Mouse (Mus musculus) T-helper 1 cell (primary cell): ENCODE data around the gene Hif3a.

Source experiments
- in situ Hi-C: fragments of 300-600 bp; cut with MboI, MseI; formaldehyde crosslinking; loops from one replicate; pipeline ENCODE4 v1.15.1; 2025; ENCODE audit warnings: high pct_unique_total_duplicates

The Hif3a gene

DNA sequence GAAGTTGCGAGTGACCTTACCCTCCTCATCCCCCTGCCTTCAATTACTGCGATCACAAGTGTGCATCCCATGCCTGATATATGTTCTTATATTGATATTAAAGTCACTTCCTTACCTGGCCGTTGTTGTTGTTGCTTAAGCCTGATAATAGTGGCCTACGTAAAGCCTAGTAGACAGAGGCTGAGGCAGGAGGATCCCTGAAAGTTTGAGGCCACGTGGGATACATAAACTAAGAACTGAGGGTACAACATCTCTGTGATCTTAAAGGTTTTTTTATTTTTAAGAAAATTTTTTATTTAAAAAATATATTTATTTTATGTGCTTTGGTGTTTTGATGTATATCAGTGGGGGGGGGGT is 69.8 kb downstream of the Hif3a start, which contains the start of gene Ccdc8:
TSS of gene Ccdc8 (plus strand) at position 258 of the 357 bp plus-strand sequence.
- in situ Hi-C loops, result no loop called here

DNA sequence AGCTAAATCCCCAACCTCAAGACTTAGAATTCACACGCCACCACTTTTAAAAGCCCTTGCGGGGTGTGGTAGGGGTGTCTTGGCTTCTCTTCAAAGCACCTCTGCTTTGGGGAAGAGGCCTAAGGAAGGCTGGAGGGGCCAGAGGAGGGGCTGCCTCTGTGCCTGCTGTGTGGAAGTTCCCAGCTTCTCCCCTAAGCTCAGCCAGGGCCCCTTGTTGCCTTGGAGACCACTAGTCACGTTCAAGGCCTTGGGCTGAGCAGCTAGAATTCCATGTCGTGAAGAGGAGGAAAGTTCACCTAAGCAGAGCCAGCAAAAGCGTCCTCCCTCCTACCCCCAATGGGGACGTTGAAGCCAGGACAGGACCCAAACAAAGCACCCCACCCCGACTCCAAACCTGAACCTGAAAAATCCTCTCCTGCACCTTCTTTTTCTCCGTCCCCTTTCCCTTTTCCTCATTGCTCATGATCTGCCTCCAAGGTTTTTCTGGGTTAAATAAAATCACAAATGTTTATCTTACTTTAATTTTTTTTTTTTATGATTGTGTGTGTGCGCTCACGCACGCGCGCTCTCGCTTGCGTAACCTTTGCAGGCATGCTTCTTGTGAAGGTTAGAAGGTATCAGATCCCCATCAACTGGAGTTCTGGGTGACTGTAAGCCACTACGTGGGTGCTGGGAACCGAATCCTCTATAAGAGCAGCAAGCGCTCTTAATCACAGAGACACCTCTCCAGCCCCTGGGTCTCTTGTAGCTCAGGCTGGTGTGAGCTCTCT is 70.4 kb downstream of the Hif3a start:
- in situ Hi-C loops, result no loop called here

DNA sequence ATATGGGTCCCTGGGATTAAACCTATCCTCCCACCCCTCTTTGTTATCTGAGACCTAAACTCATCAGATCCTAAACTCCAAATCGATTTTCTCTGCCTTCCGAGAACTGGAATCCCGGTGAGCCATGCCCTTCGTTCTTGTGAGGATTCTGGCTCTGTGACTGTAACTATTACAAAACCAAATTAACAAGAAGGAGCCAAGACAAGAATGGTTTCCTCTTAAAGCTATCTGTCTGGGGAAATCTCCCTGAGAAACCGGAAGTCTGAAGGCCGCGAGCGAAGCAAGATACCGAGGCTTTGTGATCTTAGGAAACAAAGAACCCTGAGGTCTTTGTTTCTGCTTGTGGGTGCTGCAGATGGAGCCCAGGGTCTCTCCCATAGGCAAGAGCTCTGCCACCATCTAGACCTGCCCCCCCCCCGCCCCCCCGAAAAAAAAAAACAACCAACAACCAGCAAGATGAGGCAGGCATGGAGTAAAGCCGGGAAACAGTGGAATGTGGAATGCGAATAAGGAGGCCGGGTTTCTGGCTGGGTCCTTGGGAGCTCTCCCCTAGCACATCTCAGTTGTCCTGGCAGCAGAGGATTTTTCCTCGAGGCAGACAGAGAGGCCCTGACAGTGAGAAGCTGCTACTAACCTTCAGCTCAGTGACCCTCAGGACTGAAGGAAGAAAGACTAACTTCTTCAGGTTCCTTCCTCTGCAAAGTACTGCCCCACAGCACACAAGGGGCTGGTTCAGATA is 72.1 kb downstream of the Hif3a start:
- in situ Hi-C loops, result no loop called here

GRCm38 (mm10) chr7:16988405-16988804 is 73.8 kb downstream of the Hif3a start:
- in situ Hi-C loops, result no loop called here

- in situ Hi-C loops, result no loop called here
Observed at GRCm38 (mm10) chr7:16987541-16988149, 74.6 kb downstream of the Hif3a start.

GRCm38 (mm10) chr7:16982859-16983568 is 79.2 kb downstream of the Hif3a start, which contains the start of gene Gm42372:
Gm42372 (plus strand) TSS chr7:16983086.
- in situ Hi-C loops, result no loop called here
